Mouse (Mus musculus): ENCODE data around the gene Coa4. TPM values are rescaled to one million over a fixed set of nuclear protein-coding genes. Genes with fewer than 3 reads are reported as not detected.

Gene Coa4
- polyA plus RNA-seq (2016; fragmentation: Nextera tagmentation; extraction: Ambion mirVana), result 19.3 and 21.3 TPM in 2 replicates

GRCm38 (mm10) chr7:100536804-100537518 is at the start of gene Coa4:
Gene Coa4 (plus strand): TSS chr7:100537071.
- no peaks in the 10 kb centered on the region for H3K9me3 ChIP-seq (replicated peaks)
- H3K27ac ChIP-seq, result peak within 1 kb of the TSS; percentile 88
- peaks cover 14% of the 10 kb centered on the region for H3K4me1 ChIP-seq
- H3K4me3 ChIP-seq, result peak within 1 kb of the TSS; percentile 85
- peaks cover 20% of the 10 kb centered on the region for H3K36me3 ChIP-seq
- DNase-seq (ENCODE audit: low spot score), result peak; percentile 94
- H3K27me3 ChIP-seq (ENCODE audit: low read depth, poor library complexity, severe bottlenecking), result no peaks in the 10 kb centered on the region
- WGBS, result under 1% methylated on average over 33 of the region's 33 CpGs

GRCm38 (mm10) chr7:100487301-100487700 is 49.6 kb upstream of the Coa4 start:
- Histone ChIP-seq H3K4me3 (no peak overlapping the region), H3K9me3 (replicated peaks) (no peaks in the 10 kb centered on the region), H3K27me3 (ENCODE audit: low read depth, poor library complexity, severe bottlenecking) (peaks cover 9% of the 10 kb centered on the region), H3K36me3 (no peaks in the 10 kb centered on the region), H3K27ac (no peak overlapping the region), H3K4me1 (peaks cover 3% of the 10 kb centered on the region)
- DNase-seq (ENCODE audit: low spot score), result no peak
- WGBS, result 82% methylated on average over 2 of the region's 2 CpGs

GRCm38 (mm10) chr7:100488474-100489048 is 48.3 kb upstream of the Coa4 start:
- no peaks in the 10 kb centered on the region for H3K36me3 ChIP-seq
- H3K4me1 ChIP-seq, result peaks cover 16% of the 10 kb centered on the region
- H3K4me3 ChIP-seq, result no peak overlapping the region
- DNase-seq (ENCODE audit: low spot score), result no peak
- H3K9me3 ChIP-seq (replicated peaks), result no peaks in the 10 kb centered on the region
- H3K27me3 ChIP-seq (ENCODE audit: low read depth, poor library complexity, severe bottlenecking), result peaks cover 15% of the 10 kb centered on the region
- whole genome bisulfite sequencing, result 61% methylated on average over 10 of the region's 10 CpGs
- H3K27ac ChIP-seq, result no peak overlapping the region

- H3K4me1 ChIP-seq, result peaks cover 53% of the 10 kb centered on the region
- no peaks in the 10 kb centered on the region for H3K9me3 ChIP-seq (replicated peaks)
- peak overlapping the region; percentile 67 for H3K4me3 ChIP-seq
- peak overlapping the region; percentile 88 for H3K27ac ChIP-seq
- no peak for DNase-seq (ENCODE audit: low spot score)
- 3% methylated on average over 35 of the region's 36 CpGs for WGBS
- H3K36me3 ChIP-seq, result peaks cover 14% of the 10 kb centered on the region
- H3K27me3 ChIP-seq (ENCODE audit: low read depth, poor library complexity, severe bottlenecking), result peaks cover 15% of the 10 kb centered on the region
Observed at GRCm38 (mm10) chr7:100492391-100493116, 44.3 kb upstream of the Coa4 start.

DNA sequence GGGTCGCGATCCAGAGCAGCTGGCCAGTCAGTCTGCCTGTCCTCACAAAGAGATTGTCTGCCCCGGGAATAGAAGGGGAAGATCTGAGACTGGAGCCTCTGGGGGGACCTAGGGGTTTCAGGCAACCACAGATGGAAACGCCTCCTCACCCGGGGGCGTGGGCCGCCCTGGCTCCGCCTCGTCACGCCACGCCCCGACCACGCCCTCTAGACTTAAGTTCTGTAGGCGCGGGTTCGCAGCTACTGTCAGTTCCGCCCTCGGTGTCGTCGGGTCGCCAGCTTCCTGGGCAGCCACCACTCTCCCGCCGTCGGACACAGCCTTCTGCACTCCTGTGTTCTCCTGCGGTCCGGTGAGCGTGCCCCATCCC is 43.8 kb upstream of the Coa4 start, which contains the start of gene Ucp2:
TSS of gene Ucp2 (plus strand) at position 221 of the 367 bp plus-strand sequence.
- WGBS, result 1% methylated on average over 27 of the region's 27 CpGs
- peak within 1 kb of the TSS; percentile 67 for H3K4me3 ChIP-seq
- H3K27me3 ChIP-seq (ENCODE audit: low read depth, poor library complexity, severe bottlenecking), result peaks cover 15% of the 10 kb centered on the region
- H3K36me3 ChIP-seq, result peaks cover 20% of the 10 kb centered on the region
- peak; percentile 85 for DNase-seq (ENCODE audit: low spot score)
- H3K4me1 ChIP-seq, result peaks cover 58% of the 10 kb centered on the region
- H3K9me3 ChIP-seq (replicated peaks), result no peaks in the 10 kb centered on the region
- H3K27ac ChIP-seq, result peak within 1 kb of the TSS; percentile 88

DNA sequence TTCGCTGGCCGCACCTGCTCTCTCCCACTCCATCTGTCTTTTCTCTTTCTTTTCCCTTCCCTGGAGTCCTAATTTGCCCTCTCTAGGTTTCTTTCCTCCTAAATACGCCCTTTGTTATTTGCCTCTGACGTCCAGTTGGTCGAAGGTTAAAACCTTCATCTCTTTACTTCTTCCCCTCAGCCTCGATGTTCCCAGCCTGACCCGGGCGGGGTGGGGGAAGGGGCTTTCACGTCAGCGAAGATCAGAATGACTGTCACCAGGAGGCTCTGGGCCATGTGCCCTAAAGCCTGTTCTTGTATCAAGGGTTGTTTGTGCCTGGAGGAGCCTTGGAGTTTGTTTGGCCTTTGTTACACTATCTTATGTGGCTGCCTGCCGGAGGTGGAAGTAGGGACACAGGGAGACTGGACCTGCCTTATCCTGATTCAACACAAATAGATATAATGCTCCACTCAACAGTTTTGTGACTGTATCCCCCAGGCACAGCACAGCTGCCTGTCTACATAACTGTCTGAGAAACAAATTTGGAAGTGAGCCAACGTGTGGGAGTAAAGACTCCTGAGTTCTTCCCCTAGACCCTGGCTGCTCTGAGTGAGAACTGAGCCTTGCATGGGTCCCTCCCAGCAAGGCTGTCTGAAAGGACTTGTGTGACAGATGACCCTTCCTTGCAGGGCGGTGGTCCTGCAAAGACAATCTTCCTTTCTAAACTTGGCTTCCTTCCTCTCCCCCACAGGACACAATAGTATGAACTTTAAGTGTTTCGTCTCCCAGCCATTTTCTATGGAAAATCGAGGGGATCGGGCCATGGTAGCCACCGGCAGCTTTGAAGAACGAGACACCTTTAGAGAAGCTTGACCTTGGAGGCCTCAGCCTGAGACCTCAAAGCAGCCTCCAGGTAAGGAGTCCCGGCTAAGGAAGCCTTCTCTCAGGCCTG is 43.1 kb upstream of the Coa4 start:
- Histone ChIP-seq H3K4me1 (peaks cover 59% of the 10 kb centered on the region), H3K36me3 (peaks cover 26% of the 10 kb centered on the region), H3K9me3 (replicated peaks) (no peaks in the 10 kb centered on the region), H3K27me3 (ENCODE audit: low read depth, poor library complexity, severe bottlenecking) (peaks cover 15% of the 10 kb centered on the region), H3K27ac (peak overlapping the region; percentile 88), H3K4me3 (peak overlapping the region; percentile 67)
- DNase-seq (ENCODE audit: low spot score), result peak; percentile 48
- 42% methylated on average over 19 of the region's 19 CpGs for WGBS

DNA sequence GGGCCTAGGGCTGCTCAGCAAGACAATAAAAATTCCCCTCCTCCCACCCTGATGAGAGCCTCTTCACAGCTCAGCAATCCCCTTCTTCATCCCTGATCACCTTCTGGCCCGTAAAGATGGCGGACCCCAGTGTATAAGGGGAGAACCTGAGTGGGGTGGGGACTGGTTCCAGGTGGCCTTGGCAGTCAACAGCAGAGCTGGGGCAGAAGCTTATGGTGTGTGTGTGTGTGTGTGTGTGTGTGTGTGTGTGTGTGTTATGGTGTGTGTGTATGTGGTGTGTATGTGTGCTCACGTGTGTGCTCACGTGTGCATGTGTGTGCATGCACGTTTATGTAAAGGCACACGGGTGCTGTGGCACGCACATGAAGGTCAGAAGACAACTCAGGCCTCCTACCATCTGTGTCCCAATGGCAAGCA is 42.4 kb upstream of the Coa4 start:
- no peak for DNase-seq (ENCODE audit: low spot score)
- Histone ChIP-seq H3K27me3 (ENCODE audit: low read depth, poor library complexity, severe bottlenecking) (peaks cover 15% of the 10 kb centered on the region), H3K4me3 (peak overlapping the region; percentile 67), H3K36me3 (peaks cover 33% of the 10 kb centered on the region), H3K4me1 (peaks cover 59% of the 10 kb centered on the region), H3K27ac (peak overlapping the region; percentile 88), H3K9me3 (replicated peaks) (no peaks in the 10 kb centered on the region)
- 86% methylated on average over 7 of the region's 7 CpGs for WGBS

- peak; percentile 79 for DNase-seq (ENCODE audit: low spot score)
- Histone ChIP-seq H3K9me3 (replicated peaks) (no peaks in the 10 kb centered on the region), H3K4me1 (peaks cover 59% of the 10 kb centered on the region), H3K27me3 (ENCODE audit: low read depth, poor library complexity, severe bottlenecking) (peaks cover 15% of the 10 kb centered on the region), H3K36me3 (peaks cover 39% of the 10 kb centered on the region), H3K27ac (peak overlapping the region; percentile 88), H3K4me3 (peak overlapping the region; percentile 36)
- WGBS, result 23% methylated on average over 8 of the region's 8 CpGs
Observed at GRCm38 (mm10) chr7:100495042-100495441, 41.8 kb upstream of the Coa4 start.

GRCm38 (mm10) chr7:100495581-100496251 is 41.2 kb upstream of the Coa4 start:
- peaks cover 15% of the 10 kb centered on the region for H3K27me3 ChIP-seq (ENCODE audit: low read depth, poor library complexity, severe bottlenecking)
- peak overlapping the region; percentile 36 for H3K4me3 ChIP-seq
- peak; percentile 74 for DNase-seq (ENCODE audit: low spot score)
- H3K27ac ChIP-seq, result peak overlapping the region; percentile 88
- 35% methylated on average over 11 of the region's 11 CpGs for WGBS
- H3K36me3 ChIP-seq, result peaks cover 42% of the 10 kb centered on the region
- peaks cover 59% of the 10 kb centered on the region for H3K4me1 ChIP-seq
- H3K9me3 ChIP-seq (replicated peaks), result no peaks in the 10 kb centered on the region

- 89% methylated on average over 6 of the region's 6 CpGs for WGBS
- Histone ChIP-seq H3K36me3 (peaks cover 42% of the 10 kb centered on the region), H3K9me3 (replicated peaks) (no peaks in the 10 kb centered on the region), H3K4me3 (peak overlapping the region; percentile 36), H3K4me1 (peaks cover 62% of the 10 kb centered on the region), H3K27ac (peak overlapping the region; percentile 88), H3K27me3 (ENCODE audit: low read depth, poor library complexity, severe bottlenecking) (peaks cover 15% of the 10 kb centered on the region)
- DNase-seq (ENCODE audit: low spot score), result no peak
Observed at GRCm38 (mm10) chr7:100496371-100496770, 40.5 kb upstream of the Coa4 start.

GRCm38 (mm10) chr7:100496791-100497190 is 40.1 kb upstream of the Coa4 start:
- 95% methylated on average over 9 of the region's 9 CpGs for WGBS

More at GRCm38 (mm10) chr7:100496791-100497190, 40.1 kb upstream of the Coa4 start:
- peaks cover 11% of the 10 kb centered on the region for H3K27me3 ChIP-seq (ENCODE audit: low read depth, poor library complexity, severe bottlenecking)
- DNase-seq (ENCODE audit: low spot score), result no peak
- H3K4me1 ChIP-seq, result peaks cover 62% of the 10 kb centered on the region
- peak overlapping the region; percentile 88 for H3K27ac ChIP-seq
- peaks cover 42% of the 10 kb centered on the region for H3K36me3 ChIP-seq
- H3K4me3 ChIP-seq, result 0 out of 2 replicates have a peak overlapping the region, but pooled peaks have one; percentile 36
- H3K9me3 ChIP-seq (replicated peaks), result no peaks in the 10 kb centered on the region
